Mouse (Mus musculus) limb, embryonic 13.5 days (tissue): ENCODE measurements around the gene Tsc22d1. TPM values are rescaled to one million over a fixed set of nuclear protein-coding genes. Genes with fewer than 3 reads are reported as not detected.

Source experiments
- ATAC-seq: fragments of 200-750 bp; cut with Nextera tagmentation; 2 replicates; pipeline ENCODE4 v1.8.0; 2017; ENCODE audit warnings: low read depth, moderate number of reproducible peaks, moderate TSS enrichment; ENCODE audit not compliant: low FRiP score
- H3K27ac ChIP-seq: fragments of 300-500 bp; sonication (generic); 2 replicates; pipeline ENCODE4 v1.5.1; 2015; ENCODE audit warnings: inconsistent platforms, mild to moderate bottlenecking, moderate library complexity
- H3K27me3 ChIP-seq: fragments of 300-500 bp; sonication (generic); 2 replicates; pipeline ENCODE4 v1.6.1; 2015; ENCODE audit warnings: mild to moderate bottlenecking, inconsistent platforms
- H3K36me3 ChIP-seq: fragments of 300-500 bp; sonication (generic); 2 replicates; pipeline ENCODE4 v1.6.1; 2015; ENCODE audit warnings: inconsistent platforms, mild to moderate bottlenecking, moderate library complexity
- H3K4me1 ChIP-seq: fragments of 300-500 bp; sonication (generic); 2 replicates; pipeline ENCODE4 v1.6.1; 2015; ENCODE audit warnings: inconsistent platforms
- H3K4me2 ChIP-seq: fragments of 300-500 bp; sonication (generic); replicated peaks from 2 replicates; pipeline ENCODE4 v1.6.1; 2015; ENCODE audit warnings: inconsistent platforms, mild to moderate bottlenecking, moderate library complexity
- H3K4me3 ChIP-seq: fragments of 300-500 bp; sonication (generic); 2 replicates; pipeline ENCODE4 v1.5.1; 2015; ENCODE audit warnings: moderate library complexity, mild to moderate bottlenecking, inconsistent platforms
- H3K9ac ChIP-seq: fragments of 300-500 bp; sonication (generic); 2 replicates; pipeline ENCODE4 v1.6.1; 2015; ENCODE audit warnings: mild to moderate bottlenecking, inconsistent platforms
- H3K9me3 ChIP-seq: fragments of 300-500 bp; sonication (generic); 2 replicates; pipeline ENCODE4 v1.6.1; 2016; ENCODE audit warnings: inconsistent platforms
- WGBS: fragments of 180-500 bp; shearing (Covaris S2); methylation state at CpG from one replicate; pipeline ENCODE4 v1.1.7; 2015; 5-methylcytosine and 5-hydroxymethylcytosine counted together
- polyA plus RNA-seq: library from polyadenylated mRNA; unstranded; fragments of >200 nt; fragmentation: Nextera tagmentation; extraction: Ambion mirVana; gene quantifications from 2 replicates; pipeline ENCODE4 v1.2.1, GENCODE M21; 2015

The Tsc22d1 gene
- polyA plus RNA-seq, 1 experiment from 2014 or later, result 777 TPM

DNA sequence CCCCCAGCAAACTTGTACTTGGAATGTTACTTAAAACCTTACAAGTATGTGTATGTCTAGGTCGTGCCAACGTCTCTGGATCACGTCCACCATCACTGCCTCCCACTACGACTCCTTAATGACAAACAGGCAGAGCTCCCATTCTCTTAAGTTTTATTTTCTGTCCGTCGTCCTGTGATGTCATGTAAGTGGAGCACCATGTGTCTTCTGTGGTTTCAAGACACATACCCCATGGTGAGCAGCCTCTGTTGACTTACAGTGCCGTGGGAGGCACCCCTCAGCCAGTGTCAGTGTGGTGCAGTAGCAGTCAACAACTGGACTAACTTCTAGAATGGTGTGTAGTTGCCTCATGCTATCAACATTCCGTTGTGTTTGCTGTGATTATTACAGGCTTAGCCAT is 57.7 kb downstream of the Tsc22d1 start:
- peaks cover 3% of the 10 kb centered on the region; the same call in 1 of the 2 replicates for H3K36me3 ChIP-seq
- no peak overlapping the region; the same call in 1 of the 2 replicates for H3K27ac ChIP-seq
- H3K27me3 ChIP-seq, result no peaks in the 10 kb centered on the region
- 50% methylated on average over 8 of the region's 8 CpGs for WGBS
- no peak overlapping the region for H3K4me2 ChIP-seq
- ATAC-seq, result no peak
- H3K9me3 ChIP-seq, result no peaks in the 10 kb centered on the region
- no peak overlapping the region for H3K4me3 ChIP-seq
- H3K9ac ChIP-seq, result no peak overlapping the region
- H3K4me1 ChIP-seq, result peaks cover 23% of the 10 kb centered on the region

DNA sequence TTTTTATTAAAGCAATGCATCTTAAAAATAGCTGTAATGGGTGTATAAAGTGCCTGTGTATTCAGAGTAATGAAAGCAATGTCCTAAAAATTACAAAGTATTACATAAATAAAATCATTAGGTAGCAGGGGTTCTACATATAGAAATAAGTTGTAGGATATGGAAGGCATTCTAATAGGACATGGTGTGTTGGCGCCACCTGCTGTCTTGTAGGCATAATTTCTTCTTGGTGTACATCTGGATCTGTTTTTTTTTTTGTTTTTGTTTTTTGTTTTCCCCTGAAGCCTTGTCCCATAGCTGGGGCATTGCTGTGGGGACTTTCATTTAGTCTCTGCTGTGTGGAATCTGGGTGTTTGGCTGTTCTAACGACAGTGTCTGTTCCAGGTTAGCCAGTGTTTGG is 58.6 kb downstream of the Tsc22d1 start:
- Histone ChIP-seq H3K36me3 (peaks cover 3% of the 10 kb centered on the region; the same call in 1 of the 2 replicates), H3K9ac (no peak overlapping the region), H3K4me3 (no peak overlapping the region), H3K27ac (no peak overlapping the region), H3K4me2 (no peak overlapping the region), H3K9me3 (no peaks in the 10 kb centered on the region), H3K4me1 (peaks cover 18% of the 10 kb centered on the region), H3K27me3 (no peaks in the 10 kb centered on the region)
- no peak for ATAC-seq
- WGBS, result 17% methylated on average over 2 of the region's 2 CpGs

DNA sequence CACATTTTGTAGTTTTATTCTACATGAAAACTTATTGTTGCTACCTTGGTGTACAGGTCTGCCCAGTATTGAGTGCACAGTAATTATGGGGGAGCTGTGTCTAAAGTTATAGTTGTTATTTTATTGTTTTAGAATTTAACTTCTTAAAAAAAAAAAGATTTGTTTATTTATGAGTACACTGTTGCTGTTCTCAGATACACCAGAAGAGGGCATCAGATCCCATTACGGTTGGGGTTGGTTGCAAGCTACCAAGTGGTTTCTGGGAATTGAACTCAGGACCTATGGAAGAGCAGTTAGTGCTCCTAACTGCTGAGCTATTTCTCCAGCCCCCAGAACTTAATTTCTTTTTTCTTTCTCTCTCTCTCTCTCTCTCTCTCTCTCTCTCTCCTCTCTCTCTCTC is 59.4 kb downstream of the Tsc22d1 start:
- peaks cover 3% of the 10 kb centered on the region; the same call in 1 of the 2 replicates for H3K36me3 ChIP-seq
- WGBS, result 51% methylated on average over 1 of the region's 1 CpGs

DNA sequence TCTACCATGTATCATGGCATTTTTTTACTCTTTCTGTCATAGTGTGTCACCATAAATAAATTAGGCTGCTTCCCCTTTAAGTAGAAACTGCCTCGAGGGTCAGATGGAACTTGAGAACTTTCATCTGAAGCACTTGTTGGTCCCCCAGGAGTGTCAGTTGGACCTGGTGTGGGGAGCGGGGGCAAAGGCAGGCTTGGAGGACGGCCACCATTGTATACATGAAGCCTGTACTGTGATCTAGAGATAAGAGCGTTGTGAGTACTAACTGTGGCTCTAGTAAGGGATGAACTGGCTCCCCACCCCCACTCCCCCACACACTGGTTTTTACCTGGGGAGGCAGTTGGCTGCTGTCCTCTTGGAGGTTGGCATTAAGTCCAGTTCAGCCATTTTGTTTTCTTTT is 62.0 kb downstream of the Tsc22d1 start:
- H3K4me3 ChIP-seq, result no peak overlapping the region
- 25% methylated on average over 4 of the region's 4 CpGs for WGBS
- H3K27ac ChIP-seq, result no peak overlapping the region
- no peak for ATAC-seq
- H3K4me2 ChIP-seq, result no peak overlapping the region
- H3K9ac ChIP-seq, result no peak overlapping the region; the same call in 1 of the 2 replicates
- H3K4me1 ChIP-seq, result peaks cover 16% of the 10 kb centered on the region
- no peaks in the 10 kb centered on the region for H3K27me3 ChIP-seq
- no peaks in the 10 kb centered on the region; the same call in 1 of the 2 replicates for H3K36me3 ChIP-seq
- H3K9me3 ChIP-seq, result no peaks in the 10 kb centered on the region

More for the DNA sequence above, 59.4 kb downstream of the Tsc22d1 start:
- H3K27ac ChIP-seq, result no peak overlapping the region
- H3K4me1 ChIP-seq, result peaks cover 13% of the 10 kb centered on the region
- ATAC-seq, result no peak
- no peak overlapping the region for H3K4me3 ChIP-seq
- H3K27me3 ChIP-seq, result no peaks in the 10 kb centered on the region
- H3K9ac ChIP-seq, result no peak overlapping the region
- H3K9me3 ChIP-seq, result no peaks in the 10 kb centered on the region
- H3K4me2 ChIP-seq, result no peak overlapping the region

DNA sequence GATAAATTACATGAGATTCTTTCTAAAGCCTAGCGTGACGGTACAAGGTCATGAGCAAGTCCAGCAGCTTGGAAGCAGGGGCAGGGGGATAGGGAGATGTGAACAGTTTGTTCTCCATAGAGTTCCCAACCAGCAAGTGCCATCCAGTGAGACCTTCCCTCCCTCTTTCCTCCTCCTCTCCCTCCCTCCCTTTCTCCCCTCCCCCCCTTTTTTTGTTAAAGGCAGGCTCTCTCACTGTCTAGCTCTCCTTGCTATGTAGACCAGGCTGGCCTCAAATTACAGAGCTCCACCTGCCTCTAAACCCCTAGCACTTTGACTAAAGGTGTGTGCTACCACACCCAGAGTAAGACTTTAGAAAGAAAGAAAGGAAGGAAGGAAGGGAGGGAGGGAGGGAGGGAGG is 63.3 kb downstream of the Tsc22d1 start:
- Histone ChIP-seq H3K4me3 (no peak overlapping the region), H3K27ac (no peak overlapping the region), H3K4me2 (no peak overlapping the region), H3K27me3 (no peaks in the 10 kb centered on the region), H3K36me3 (no peaks in the 10 kb centered on the region; the same call in 1 of the 2 replicates), H3K4me1 (peaks cover 15% of the 10 kb centered on the region), H3K9me3 (no peaks in the 10 kb centered on the region), H3K9ac (no peak overlapping the region)
- 91% methylated on average over 2 of the region's 2 CpGs for WGBS
- no peak for ATAC-seq

DNA sequence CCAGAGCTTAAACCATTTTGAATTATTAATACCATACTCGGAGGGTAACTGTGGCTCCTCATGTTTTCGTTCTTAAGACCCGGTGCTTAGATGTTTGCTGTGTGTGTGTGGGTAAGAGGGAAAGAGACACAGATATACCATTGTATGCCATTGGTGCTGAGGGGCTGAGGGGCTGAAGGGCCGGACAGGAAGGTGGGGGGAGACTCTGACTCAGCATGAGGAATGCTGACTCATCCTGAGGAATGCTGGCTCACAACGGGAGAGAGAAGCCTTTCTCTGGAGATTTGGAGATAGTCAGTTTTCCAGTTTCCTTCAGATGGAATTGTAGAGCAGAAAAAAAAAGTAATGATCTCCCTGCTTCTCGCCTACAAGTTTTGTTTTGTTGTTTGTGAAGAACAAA is 63.9 kb downstream of the Tsc22d1 start:
- WGBS, result 45% methylated on average over 6 of the region's 6 CpGs
- Histone ChIP-seq H3K9me3 (no peaks in the 10 kb centered on the region), H3K27me3 (no peaks in the 10 kb centered on the region), H3K9ac (no peak overlapping the region), H3K36me3 (no peaks in the 10 kb centered on the region; the same call in 1 of the 2 replicates), H3K4me3 (no peak overlapping the region), H3K4me2 (no peak overlapping the region), H3K4me1 (peaks cover 15% of the 10 kb centered on the region), H3K27ac (no peak overlapping the region)
- ATAC-seq, result no peak

DNA sequence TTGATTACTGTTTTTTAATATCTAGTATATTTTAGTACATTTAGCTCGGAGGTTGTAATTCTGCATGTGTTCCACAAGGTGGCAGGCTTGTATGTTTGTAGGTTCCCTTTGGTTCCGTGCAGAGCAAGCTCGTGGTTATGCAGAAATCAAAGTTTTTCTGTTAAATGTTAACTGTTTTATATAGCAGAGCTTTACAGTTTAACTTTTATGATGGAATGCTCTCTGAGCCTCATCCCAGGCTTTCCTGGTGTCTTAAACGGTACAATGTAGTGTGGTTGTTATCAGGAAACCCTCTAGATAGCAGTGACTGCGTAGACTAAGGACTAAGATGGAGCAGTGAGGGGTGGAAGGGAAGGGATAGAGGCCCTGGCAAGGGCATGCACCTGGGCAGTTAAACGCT is 65.1 kb downstream of the Tsc22d1 start:
- WGBS, result 28% methylated on average over 6 of the region's 6 CpGs
- peak; percentile 59 for ATAC-seq

DNA sequence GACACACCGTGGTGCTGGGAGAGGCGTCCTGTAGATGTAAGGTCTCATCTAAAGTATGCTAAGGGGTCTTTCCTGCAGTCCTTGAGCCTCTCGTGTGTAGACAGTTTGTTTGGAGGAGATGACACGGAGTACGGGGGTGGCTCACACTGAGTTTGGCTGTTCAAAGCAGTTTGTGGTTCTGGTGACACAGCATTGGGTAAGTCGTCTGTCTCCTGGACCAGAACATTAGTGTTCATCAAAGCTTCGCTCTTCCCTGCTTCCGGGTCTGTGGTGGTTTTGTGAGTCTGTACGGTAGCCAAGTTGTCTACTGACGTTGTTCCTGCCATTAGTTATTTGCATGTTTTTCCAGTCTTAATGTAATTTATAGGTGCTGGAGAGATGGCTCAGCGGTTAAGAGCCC is 65.7 kb downstream of the Tsc22d1 start:
- 90% methylated on average over 11 of the region's 11 CpGs for WGBS

More for the DNA sequence above, 65.1 kb downstream of the Tsc22d1 start:
- Histone ChIP-seq H3K27ac (0 out of 2 replicates have a peak overlapping the region, but pooled peaks have one; percentile 6), H3K9ac (no peak overlapping the region), H3K4me1 (peaks cover 15% of the 10 kb centered on the region), H3K4me3 (no peak overlapping the region), H3K27me3 (no peaks in the 10 kb centered on the region), H3K4me2 (no peak overlapping the region), H3K9me3 (no peaks in the 10 kb centered on the region), H3K36me3 (no peaks in the 10 kb centered on the region; the same call in 1 of the 2 replicates)

DNA sequence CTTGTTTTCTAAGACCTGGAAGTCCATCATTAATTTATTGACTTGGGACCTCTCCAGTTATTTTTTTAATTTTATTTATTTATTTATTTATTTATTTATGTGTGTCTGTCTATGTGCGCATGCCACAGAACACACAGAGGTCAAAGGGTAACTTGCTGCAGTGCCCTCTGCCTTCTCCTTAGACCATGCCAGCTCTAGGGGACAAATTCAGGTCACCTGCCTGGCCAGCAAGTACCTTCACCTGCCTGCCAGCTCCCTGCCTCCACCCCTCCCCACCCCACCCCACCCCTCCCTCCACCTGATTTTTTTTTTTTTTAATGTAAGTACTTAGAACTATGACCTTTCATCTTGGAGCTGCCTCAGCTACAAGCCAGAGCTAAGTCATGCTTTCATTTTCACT is 68.9 kb downstream of the Tsc22d1 start:
- Histone ChIP-seq H3K9me3 (no peaks in the 10 kb centered on the region), H3K4me3 (no peak overlapping the region), H3K4me2 (no peak overlapping the region), H3K27me3 (no peaks in the 10 kb centered on the region), H3K36me3 (no peaks in the 10 kb centered on the region; the same call in 1 of the 2 replicates), H3K4me1 (peaks cover 27% of the 10 kb centered on the region), H3K27ac (no peak overlapping the region), H3K9ac (no peak overlapping the region)
- no peak for ATAC-seq
- WGBS, result 96% methylated on average over 1 of the region's 1 CpGs

More for the DNA sequence above, 65.7 kb downstream of the Tsc22d1 start:
- Histone ChIP-seq H3K36me3 (no peaks in the 10 kb centered on the region; the same call in 1 of the 2 replicates), H3K9me3 (no peaks in the 10 kb centered on the region), H3K9ac (no peak overlapping the region), H3K4me3 (no peak overlapping the region), H3K4me1 (peaks cover 15% of the 10 kb centered on the region), H3K27me3 (no peaks in the 10 kb centered on the region), H3K4me2 (no peak overlapping the region), H3K27ac (no peak overlapping the region)
- no peak for ATAC-seq

DNA sequence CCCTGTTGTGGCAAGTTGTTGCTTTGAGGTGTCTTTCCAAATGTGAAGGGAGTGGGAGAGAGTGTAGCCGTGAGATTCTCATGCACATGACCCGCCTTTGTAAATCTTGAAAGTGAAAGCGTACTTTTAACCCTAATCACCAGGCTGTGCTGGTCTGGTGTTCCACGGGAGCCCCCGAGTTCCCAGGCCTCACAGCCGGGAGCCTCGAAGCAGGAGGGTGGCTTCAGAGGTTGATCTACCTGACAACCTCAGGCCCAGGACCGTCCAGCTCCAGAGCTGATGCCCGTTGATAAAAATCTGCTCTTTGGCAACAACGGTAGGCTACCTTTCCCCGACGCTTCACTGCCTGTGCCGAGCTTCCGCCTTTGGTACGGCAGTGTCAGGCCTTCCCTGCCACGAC is 72.8 kb downstream of the Tsc22d1 start:
- H3K27ac ChIP-seq, result peak overlapping the region; percentile 90
- 0 out of 2 replicates have a peak overlapping the region, but pooled peaks have one; percentile 43 for H3K9ac ChIP-seq
- H3K4me1 ChIP-seq, result peaks cover 31% of the 10 kb centered on the region
- H3K4me3 ChIP-seq, result no peak overlapping the region
- H3K9me3 ChIP-seq, result no peaks in the 10 kb centered on the region
- ATAC-seq, result no peak
- no peak overlapping the region for H3K4me2 ChIP-seq
- no peaks in the 10 kb centered on the region for H3K36me3 ChIP-seq
- H3K27me3 ChIP-seq, result no peaks in the 10 kb centered on the region
- WGBS, result 73% methylated on average over 16 of the region's 16 CpGs

DNA sequence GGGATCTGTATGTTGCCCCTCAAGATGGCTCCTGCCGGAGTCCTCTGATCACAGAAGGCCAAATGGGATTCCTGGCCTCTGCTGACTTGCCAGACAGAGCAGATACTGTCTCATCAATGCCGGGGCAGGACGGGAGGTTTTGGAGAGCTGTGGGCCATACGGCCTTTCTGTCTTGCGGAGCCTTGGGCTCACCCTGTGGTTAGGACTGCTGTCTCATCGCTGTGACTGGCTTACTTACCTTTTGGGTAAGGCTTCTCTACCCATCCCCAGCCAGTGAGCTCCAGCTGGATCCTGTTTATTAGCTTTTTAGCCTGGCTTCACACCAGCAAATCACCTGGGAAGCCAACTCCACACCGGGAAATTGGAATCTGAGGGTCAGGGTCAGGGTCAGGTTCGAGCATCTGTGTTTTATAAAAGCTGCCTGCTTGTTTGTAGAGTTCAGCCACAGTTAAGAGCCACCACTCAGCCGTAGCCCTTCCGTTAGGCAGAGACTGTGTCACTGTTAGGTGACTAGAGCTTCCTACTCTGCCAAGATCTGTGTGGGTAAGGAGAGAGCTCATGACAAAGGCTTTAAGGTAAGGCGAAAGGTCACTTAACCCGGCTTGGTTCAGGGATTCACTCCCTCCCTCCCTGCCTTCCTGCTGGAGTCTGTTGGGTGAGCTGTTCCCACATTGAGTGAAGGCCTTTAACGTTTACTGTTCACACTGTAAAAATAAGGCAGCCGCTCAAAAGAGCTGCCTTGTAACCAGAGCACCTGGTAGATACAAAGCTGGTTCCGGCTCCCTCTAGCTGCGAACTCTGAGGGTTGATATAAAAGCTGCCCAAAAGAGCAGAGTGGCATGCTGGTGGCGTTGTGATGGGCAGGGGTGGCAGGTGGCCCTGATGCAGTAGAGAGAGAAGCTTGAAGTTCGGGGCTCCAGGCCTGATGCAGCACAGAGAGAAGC is 73.6 kb downstream of the Tsc22d1 start:
- no peaks in the 10 kb centered on the region for H3K9me3 ChIP-seq
- H3K27ac ChIP-seq, result peak overlapping the region; percentile 90
- peaks cover 31% of the 10 kb centered on the region for H3K4me1 ChIP-seq
- no peaks in the 10 kb centered on the region for H3K27me3 ChIP-seq
- H3K36me3 ChIP-seq, result peaks cover 1% of the 10 kb centered on the region; the same call in 1 of the 2 replicates
- ATAC-seq, result peak; percentile 35; the same call in 1 of the 2 replicates
- no peak overlapping the region for H3K4me3 ChIP-seq
- H3K9ac ChIP-seq, result peak overlapping the region; percentile 43; the same call in 1 of the 2 replicates
- WGBS, result 35% methylated on average over 18 of the region's 18 CpGs
- no peak overlapping the region for H3K4me2 ChIP-seq

DNA sequence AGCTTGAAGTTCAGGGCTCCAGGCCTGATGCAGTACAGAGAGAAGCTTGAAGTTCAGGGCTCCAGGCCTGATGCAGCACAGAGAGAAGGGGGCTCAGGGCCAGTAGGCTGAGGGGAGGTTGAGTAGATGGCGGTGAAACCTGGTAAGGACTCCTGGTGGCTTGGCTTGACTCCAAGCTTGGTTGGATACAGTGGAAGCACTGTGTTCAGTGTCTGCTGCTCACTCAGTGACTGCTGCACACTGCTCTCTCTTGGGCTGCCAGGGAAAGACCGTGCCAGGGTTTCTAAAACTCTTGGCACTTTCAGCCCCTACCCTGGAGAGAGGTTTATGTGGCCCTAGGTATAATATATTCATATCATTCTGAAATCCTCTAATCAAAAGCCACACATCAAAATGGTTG is 74.4 kb downstream of the Tsc22d1 start:
- ATAC-seq, result peak; percentile 86
- Histone ChIP-seq H3K4me1 (peaks cover 31% of the 10 kb centered on the region), H3K4me3 (no peak overlapping the region), H3K9me3 (no peaks in the 10 kb centered on the region), H3K27ac (peak overlapping the region; percentile 90), H3K36me3 (peaks cover 8% of the 10 kb centered on the region; the same call in 1 of the 2 replicates), H3K4me2 (no peak overlapping the region), H3K9ac (no peak overlapping the region), H3K27me3 (no peaks in the 10 kb centered on the region)
- WGBS, result 50% methylated on average over 2 of the region's 2 CpGs
